Mouse (Mus musculus): Measurements from ENCODE around the gene Chst5.

The Chst5 gene

DNA sequence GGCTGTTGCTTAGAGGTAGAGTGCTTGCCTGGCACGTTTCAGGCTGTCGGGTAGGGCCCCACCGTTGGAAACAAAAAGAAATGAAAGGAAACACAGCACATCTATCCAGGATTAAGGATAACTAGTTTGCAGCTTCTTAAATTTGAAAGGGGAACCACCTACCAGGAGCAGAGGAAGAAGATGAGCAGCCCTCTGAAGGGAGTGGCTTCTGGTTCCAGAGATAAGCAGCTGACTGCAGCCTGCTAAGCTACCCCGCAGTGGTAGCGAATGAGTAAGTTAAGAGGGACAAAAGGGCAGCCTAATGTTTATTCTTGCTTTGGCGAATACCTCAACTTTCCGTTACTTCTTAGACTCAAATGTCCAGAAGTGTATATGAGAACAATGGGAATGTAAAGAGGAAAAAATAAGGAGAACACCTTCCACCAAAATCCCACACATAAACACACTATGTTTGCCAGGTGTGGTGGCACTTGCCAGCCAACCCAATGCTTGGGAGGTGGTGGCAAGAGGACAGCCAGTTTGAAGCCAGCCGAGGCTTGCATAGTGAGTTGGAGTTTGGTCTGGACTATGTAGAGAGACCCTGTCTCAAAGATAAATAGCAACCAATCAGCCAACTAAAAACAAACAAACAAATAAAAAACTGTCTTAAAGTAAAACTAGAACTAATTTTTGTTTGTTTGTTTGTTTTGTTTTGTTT, 19.5 kb upstream of the Chst5 start:
- DNase-seq (ENCODE audit: low spot score in 2 of 2): no peak

DNA sequence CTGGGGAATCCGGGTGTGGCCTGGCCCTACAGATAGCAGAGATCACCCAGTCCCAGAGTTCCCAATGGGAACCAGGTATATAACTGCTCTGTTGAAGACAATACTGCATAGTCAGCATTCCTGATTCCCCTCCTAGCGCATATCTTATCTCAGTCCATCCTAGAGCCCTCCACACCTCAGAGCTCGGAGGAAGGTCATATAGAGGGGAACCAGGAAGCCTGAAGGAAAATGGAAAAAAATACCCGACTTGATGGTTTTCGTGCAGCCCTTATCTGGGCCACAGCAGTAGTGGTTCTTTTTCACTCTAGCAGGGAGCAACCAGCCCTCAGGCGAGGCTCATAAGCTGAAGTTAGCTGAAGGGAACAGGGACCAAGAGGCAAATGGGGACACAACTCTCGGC, 14.7 kb upstream of the Chst5 start:
- no peak for DNase-seq (ENCODE audit: low spot score in 2 of 2)

DNA sequence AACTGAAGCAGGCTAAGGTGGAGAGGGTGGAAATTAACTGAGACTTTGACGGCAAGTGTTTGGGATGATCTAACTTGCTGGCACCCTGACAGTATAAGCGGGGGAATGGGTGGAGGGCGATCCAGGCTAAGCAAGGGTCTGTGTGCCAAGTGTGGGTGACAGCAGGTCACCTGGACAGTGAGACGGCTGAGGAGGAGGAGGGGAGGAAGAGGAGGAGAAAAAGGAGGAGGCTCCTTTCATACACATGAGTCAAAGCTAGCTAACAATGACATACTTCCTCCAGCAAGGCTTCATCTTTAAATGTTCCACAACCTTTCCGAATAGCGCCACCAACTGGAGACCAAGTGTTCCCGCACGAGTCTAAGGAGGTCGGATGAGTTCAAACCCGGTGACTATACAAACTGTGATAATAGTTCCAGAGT, 13.1 kb upstream of the Chst5 start:
- DNase-seq (ENCODE audit: low spot score in 2 of 2): no peak

DNA sequence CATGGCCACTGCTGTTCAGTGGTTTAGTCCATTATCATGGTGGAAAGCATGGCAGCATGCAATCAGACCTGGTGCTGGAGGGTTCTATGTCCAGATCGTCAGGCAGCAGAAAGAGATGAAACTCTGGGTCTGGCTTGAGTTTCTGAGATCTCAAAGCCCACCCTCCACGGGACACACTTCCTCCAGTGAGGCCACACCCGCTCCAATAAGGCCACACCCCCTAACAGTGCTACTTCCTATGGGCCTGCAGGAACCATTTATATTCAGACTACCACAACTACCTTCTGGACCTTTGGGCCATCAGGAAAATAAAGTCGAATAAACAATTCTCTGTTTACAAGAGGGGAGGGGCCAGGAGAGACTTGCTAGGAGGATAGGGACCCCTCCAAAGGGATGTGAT, 10.7 kb upstream of the Chst5 start:
- DNase-seq (ENCODE audit: low spot score in 2 of 2): no peak

DNA sequence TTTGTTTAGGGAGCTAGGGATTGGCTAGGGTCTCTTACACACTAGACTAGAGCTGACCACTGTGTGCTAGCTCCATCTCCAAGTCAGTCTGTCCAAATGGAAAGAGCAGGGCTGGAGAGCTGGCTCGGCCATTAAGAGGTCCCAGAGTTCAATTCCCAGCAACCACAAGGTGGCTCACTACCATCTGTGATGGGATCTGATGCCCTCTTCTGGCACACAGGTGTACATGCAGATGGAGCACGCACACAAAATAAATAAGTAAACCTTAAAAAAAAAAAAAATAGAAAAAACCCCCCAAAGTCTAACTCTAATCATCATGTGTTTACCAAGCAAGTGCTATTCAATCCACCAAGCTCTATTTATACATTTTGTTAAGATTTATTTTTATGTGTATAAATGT, 9.4 kb upstream of the Chst5 start:
- no peak for DNase-seq (ENCODE audit: low spot score in 2 of 2)

DNA sequence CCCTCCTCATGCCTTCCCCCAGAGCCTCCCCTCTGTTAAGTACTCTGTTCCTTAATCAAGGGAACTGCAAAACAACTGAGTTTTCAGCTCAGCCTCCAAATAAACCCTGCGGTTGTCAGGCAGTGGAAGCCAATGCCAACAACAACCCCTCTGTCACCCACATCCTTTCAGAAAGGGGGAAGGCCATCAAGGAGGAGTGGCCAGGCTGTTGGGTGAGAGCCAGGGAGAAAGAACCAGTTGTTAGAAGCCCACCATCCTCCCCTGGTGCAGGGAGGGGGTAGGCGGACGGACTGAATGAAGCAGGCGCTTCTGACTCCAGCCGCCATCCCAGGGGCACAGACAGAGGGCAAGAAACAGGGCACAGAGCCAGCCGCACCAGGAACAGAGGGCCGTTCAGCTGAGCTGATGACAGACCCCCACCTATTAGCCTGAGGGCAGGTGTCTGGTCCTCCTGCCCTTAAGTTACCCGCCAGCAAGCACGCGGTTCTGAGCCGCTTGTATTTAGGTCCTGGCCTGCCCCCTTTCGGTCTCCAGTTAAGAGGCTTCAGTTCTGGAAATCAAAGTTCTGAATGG, 2.7 kb upstream of the Chst5 start:
- DNase-seq (ENCODE audit: low spot score in 2 of 2): no peak

DNA sequence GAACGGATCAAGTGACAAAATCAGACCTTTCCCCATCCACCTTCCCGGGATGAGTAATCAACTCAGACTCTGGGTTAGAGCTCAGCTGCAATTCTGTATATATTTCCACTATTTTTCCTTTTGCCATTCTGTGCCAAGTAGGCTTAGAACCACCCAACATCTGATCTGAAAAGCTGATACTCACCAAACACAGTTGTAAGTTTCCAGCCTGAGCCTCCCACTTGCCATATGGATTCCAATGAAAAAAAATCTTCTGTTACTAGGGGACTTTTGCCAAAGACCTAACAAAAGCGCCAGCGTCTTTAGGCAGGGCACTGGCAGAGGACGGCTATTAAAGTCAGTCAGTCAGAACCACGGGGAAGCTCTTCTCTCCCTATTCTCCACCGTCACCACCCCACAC, 1.3 kb upstream of the Chst5 start:
- DNase-seq (ENCODE audit: low spot score in 2 of 2): no peak

DNA sequence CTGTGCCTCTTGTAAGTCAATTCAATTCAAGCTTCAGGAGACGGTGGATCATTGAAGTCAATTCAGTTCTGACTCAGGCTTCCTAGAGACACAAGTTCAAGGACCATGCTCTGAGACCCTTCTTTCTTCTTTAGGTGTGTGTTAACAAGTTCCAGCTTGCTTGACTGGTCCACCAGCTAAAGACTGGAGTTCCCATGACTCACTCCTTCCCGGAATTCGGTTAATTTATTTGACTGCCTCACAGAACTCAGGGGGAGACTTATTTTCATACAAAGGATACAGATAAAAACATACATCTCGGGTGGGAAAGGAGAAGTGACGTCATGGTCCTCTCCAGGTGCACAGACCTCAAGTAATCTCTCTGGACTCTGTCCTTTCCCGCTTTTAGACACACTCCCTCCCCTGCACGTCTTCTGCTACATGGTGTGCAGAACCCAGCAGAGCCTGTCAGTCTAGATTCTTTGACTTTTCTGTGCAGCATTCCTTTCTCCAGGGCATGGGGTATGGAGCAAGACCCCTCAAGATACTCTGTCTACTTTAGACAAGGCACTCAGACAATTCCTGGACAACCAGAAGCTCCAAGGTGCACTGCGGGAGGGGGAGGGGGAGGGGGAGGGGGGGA, 4.6 kb downstream of the Chst5 start:
- no peak for DNase-seq (ENCODE audit: low spot score in 2 of 2)

DNA sequence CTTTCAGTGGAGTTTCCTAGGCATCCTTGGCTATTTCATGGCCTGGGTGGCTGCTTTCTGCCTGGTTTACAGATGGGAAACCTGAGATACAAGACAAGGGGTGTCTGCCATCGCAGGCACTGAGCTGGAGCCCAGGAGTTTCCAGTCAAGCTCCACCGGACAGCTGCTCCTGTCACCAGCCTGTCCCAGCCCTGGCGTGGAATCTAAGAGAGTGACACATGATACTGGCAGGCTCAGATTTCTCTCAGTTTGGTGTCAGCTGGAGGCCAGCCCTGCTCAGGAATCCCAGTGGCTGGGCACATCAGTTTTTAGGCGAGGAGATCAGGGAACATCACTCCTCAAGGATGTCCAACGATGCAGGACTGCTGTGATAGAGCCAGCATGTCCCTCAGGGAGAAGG, 8.2 kb downstream of the Chst5 start:
- no peak for DNase-seq (ENCODE audit: low spot score in 2 of 2)

DNA sequence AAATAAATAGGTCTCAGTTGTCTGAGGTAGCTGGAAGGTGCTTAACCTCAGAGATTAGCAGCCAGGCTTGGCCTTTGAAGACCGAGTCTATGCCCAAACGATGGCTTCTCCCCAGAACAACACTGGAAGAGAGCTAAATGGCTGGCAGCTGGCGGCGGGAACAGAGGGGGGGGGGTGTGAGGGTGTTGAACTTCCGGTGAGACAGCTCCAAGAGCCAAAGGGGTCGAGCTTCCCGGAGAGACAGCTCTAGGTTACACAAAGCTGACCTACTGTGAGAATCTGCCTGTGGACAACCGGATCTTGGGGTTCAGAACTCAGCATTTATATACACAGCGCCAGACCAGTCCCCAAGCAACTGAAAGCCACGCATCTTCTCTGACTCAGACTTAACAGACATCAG, 11.7 kb downstream of the Chst5 start:
- no peak for DNase-seq (ENCODE audit: low spot score in 2 of 2)

DNA sequence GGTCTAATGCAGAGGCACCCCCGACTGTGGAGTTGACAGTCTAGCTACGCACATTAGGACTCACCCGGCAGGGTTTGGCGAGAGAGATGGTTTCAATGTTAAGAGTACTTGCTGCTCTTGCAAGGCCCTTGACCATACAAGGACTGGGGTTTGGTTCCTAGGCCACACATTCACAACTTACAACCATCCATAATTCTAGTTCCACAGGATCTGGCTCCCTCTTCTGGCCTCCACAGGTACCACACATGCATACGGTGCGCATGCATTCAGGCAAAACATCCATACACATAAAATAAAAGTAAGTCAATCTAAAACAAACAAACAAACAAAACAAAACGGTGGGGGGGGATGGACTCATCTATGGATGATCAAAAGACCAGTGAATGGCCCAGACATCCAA, 15.3 kb downstream of the Chst5 start:
- no peak for DNase-seq (ENCODE audit: low spot score in 2 of 2)

DNA sequence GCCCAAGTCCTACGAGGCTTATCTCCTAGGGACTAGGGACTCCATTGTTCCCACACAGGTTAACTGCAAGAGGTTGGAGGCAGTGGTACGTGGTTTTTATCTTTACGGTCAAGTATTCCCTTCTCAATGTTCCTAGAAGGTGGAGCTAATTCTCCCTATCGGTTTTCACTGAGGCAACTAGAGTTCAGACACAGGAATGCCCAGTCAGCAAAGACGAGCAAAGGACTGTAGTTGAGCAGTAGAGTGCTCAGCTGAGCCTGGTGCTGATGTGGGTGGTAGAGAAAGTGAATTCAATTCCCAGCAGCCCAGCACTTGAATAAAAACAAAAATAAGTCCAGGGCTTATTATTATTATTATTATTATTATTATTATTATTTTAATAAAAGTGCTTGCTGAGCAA, 17.6 kb downstream of the Chst5 start:
- no peak for DNase-seq (ENCODE audit: low spot score in 2 of 2)

DNA sequence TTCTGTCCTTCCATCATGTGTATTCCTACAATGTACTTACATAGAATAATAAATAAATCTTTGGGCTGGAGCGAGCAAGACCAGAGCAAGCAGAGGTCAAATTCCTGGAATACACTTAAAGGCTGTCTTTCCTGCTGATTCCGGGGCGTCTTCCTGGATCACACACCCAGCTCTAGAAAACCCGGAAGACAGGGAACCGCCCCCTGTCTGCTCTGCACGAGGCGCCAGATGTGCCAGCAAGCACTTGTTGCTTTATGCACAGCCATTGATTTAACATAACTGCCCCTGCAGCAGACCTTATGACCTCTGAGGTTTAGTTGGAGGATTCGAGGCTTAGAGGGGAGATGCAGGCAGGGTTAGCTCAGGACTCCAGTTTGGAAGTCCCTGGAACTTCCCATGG, 18.3 kb downstream of the Chst5 start:
- no peak for DNase-seq (ENCODE audit: low spot score in 2 of 2)

DNA sequence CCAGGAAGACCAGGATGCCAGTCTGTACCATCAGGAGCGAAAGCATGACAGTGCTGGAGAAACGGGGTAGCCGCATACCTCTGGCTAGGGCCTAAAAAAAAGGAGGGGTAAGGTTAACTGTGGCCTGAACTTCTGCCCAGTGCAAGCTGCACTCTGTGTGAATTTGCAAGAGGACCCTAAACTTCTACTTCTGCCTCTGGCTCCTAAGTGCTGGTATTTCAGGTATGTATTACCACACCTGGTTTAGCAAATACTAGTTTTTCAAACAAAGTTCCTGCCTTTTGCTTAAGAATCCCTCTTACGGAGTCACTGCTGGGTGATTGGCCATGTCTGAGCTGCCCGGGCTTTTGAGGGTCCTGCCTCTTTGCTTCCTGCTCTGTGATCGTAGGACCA, 19.3 kb downstream of the Chst5 start:
- DNase-seq (ENCODE audit: low spot score in 2 of 2): no peak

DNA sequence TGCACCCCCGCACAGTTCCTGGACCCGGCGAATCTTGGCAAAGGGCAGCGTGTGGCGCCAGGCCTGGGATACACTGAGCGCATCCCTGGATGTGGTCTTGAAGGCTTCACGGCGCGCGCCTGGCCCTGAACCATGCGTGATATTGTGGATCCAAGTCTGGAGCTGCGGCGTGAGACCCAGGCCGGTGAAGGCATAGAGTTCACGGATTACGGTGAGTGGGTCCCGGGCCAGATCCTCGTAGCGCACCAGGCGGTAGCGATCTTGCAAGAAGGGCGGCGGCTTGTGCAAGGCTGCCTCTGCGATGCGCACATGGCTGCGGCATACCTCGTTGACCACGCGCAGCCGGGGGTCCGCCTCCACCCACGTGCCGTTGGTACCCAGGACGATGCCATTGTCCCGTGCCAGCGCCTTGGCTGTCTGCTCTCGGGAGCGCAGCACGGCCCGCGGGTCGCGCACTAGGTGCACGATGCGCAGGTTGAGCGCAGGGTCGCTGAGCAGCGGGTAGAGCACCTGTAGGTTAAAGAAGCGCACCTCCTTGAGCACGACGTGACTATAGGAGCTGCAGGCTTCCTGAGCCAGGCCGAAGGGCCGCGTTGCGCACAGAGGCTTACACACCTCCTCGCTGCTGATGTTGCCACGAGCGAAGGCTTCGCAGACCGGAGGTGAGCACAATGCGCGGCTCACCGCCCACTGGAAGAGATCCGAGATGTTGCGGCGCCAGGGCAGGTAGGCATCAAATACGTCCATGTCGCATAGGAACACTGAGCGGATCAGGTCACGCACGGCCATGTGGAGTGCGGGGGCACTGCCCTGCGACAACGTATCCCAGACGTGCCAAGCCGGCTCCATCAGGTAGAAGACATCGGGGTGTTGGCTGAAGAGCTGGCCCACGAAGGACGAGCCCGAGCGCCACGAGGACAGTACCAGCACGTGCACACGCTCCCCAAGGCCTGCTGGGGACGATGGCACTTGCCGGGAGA, 20.0 kb downstream of the Chst5 start:
- DNase-seq (ENCODE audit: low spot score in 2 of 2): no peak

DNA sequence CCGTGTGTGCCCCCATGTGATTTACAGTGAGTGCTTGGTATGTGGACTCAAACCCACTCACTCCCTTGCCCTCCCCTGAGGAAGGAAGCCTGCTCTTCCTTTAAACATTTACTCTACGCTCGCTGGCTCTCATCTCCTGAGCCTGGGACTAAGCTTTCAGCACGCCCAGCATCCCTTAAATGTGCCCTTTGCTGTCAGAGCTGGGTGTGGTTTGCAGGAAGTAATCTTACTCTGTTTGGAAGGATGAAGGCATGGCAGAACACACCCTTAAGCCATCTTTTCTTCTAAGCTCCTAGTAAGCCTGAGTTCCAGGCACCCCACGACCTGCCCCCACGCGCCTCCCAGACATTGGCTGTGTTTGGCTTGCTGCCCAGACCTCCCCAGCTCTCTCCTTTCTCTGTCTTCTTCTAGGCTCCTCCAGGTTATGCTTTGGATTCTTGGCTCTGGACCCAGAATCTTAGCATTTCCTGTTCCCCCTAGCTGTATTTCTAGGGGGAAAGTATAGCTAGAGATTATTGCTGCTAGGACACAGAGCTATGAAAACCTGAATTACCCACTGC, 22.1 kb downstream of the Chst5 start:
- DNase-seq (ENCODE audit: low spot score in 2 of 2): no peak

DNA sequence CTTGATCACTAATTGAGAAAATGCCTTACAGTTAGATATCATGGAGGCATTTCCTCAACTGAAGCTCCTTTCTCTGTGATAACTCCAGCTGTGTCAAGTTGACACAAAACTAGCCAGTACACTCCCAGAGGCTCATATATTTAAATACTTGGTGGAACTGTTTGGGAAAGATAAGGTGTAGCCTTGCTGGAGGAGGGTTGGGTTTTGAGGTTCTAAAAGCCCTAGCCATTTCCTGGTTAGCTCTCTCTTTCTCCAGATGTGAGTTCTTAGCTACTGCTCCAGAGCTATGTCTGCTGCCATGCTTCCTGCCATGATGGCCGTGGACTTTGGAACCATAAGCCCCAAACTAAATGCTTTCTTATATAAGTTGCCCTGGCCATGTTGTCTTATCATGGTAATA, 22.8 kb downstream of the Chst5 start:
- DNase-seq (ENCODE audit: low spot score in 2 of 2): no peak

DNA sequence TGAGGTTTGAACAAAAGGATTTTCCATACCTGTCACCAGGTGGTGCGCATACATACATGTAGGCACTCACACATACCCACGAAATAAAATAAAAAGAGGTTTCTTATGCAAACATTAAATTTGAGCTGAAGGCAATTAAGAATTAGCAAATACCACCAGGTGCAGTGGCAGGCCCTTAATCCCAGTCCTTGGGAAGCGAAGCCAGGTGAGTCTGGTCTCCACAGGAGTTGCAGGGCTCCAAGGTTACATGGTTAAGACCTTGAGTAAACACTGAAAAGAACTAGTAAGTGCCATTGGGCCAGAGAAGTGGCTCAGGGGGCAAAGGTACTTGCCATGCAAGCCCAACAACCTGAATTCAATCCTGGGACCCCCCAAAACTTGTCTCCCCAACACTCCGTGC, 26.6 kb downstream of the Chst5 start:
- DNase-seq (ENCODE audit: low spot score in 2 of 2): no peak

DNA sequence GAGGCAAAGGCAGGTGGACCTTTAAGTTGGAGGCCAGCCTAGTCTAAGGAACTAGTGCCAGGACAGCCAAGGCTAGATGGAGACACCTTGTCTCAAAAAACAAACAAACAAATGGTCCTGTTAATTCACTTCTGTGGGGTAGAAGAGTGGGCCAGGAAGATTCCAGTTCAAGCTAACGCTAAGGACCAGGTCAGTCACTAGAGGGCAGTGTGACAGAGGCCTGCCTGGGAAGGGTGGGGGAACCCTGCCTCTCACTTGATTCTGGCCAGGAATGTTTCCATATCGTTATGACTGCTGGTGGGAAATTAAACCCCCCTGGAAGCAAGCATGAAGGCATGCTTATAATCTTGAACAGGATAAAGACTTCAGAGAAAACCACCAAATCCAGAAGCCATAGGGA, 28.7 kb downstream of the Chst5 start:
- DNase-seq (ENCODE audit: low spot score in 2 of 2): peak in 1 of 2 experiments; percentile 69

DNA sequence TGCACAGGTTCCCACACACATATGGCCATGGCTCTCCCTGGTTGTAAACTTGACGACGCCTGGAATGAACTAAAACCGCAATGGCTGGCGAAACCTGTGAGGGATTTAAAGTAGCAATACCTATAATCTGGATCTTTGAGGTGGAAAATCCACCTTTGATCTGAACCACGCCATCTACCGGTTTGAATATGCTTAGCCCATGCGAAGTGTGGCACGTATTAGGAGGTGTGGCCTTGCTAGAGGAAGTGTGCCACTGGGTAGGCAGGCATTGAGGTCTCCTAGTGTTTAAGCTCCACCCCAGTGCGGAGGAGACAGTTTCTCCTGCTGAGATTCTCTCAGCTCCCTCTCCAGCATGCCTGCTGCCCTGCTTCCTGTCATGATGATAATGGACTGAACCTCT, 32.5 kb downstream of the Chst5 start:
- DNase-seq (ENCODE audit: low spot score in 2 of 2): no peak

DNA sequence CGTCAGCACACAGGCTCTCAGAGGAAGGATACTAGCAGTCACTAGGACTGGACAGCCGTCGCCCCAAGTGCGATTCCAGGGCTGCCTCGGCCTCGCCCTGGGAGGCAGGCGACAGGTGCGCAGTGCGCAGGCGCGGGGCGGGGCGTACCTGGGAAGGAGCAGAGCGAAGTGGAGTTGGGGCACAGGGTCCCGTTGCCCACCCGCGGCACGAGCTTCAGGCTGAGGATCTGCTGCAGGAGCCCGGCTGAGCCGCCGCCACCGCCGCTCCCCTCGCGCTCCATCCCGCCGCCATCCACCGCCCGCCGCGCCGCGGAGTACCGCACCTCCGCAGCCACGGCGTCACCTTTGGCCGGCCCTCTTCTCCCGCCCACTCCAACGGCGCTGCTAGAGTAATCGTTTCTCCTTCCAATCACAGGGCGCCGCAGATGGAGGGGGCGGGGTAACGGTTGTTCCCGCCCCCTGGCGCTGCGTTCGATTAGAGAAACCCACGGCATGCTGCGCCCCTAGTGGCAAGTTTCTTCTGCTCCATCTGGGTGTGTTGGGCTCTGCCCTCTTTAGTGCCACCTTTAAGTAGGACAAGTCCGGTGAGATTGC, 33.8 kb downstream of the Chst5 start, which contains the start of gene Tmem170:
Gene Tmem170 (minus strand): TSS at position 396 of the 594 bp plus-strand sequence.
- DNase-seq (ENCODE audit: low spot score in 2 of 2): peak; percentile 93 to 96

DNA sequence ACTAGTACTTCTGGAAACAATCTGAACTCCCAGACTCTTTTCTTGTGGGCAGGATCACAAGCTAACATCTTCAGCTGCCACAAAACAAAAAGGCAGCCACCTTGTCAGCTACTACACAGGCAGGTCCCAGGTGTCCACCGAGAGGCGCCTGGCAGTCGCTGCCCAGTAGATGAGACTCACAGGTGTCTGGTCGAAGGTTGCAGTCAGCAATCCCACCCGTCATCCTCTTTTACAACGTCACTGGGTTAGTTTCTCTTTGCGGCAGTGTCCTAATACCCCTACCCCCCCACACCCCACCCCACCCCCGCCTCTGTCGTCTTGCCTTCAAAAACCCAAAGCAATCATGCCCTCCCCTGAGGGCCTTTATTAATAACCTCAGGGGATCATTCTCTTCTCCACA, 34.5 kb downstream of the Chst5 start:
- no peak for DNase-seq (ENCODE audit: low spot score in 2 of 2)

Measured in urinary bladder, postnatal 4 days (tissue).